Mouse (Mus musculus): ENCODE measurements at regions not wholly inside any gene's neighbourhood (a gene's known extent, or its start where the extent isn't known, plus 50 kb on each side); places are given as distances from the start of the nearest gene placed in this dataset.

- TF ChIP-seq CTCF (conservative IDR thresholded peaks at IDR 0.05; ENCODE audit: insufficient read depth, insufficient read length, low read depth, low read length) (no peak), POLR2A (IDR thresholded peaks at IDR 0.05; ENCODE audit: low read depth, low read length) (no peak)
Measured at GRCm38 (mm10) chr13:39307845-39308244, 347.2 kb upstream of the Slc35b3 start.
